Mouse (Mus musculus): ENCODE measurements at regions not wholly inside any gene's neighbourhood (a gene's known extent, or its start where the extent isn't known, plus 50 kb on each side); places are given as distances from the start of the nearest gene placed in this dataset.

- peak; percentile 3 for DNase-seq (ENCODE audit: low spot score)
Measured at GRCm38 (mm10) chr1:29405807-29406206, 625.8 kb upstream of the Gm597 start.

DNA sequence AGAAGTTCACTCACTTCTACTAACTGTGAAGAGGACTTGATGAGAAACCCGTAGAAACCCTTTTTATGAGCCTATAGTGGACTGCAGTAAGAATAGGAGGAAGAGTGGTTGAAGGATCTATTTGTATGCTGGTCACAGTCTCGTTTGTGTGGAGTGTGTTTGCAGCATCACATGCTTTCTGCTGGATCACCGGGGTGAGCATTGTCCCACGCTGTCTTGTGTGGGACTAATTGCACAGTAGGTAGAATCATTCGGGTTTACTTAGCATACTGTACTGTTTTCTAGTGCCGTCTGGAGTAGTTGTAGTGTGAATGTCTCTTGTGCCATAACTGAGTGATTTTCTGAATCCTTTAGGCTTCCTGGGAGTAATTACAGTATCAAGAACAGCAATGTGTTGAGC, 624.1 kb upstream of the Gm597 start:
- DNase-seq (ENCODE audit: low spot score), result no peak

DNA sequence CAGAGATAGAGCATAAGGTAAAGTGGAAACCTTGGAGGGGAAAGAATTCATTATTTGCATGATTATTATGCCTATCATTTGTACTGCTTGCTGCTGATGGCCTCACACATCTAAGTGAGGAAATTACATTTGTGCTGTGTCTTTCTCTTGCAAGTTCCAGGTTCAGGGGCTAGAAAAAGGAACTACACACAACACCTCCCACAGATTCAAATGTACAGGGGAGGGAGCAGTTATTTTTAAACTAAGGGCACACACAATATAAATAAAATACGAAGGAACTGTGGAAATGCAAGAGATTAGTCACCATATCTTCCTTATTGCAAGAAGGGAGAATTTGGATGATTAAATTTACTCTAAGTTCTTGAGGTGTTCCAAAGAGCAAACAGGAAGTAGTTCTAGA, 583.7 kb upstream of the Gm597 start:
- no peak for DNase-seq (ENCODE audit: low spot score)

GRCm38 (mm10) chr1:29341587-29341986, 561.5 kb upstream of the Gm597 start:
- DNase-seq (ENCODE audit: low spot score), result no peak

DNA sequence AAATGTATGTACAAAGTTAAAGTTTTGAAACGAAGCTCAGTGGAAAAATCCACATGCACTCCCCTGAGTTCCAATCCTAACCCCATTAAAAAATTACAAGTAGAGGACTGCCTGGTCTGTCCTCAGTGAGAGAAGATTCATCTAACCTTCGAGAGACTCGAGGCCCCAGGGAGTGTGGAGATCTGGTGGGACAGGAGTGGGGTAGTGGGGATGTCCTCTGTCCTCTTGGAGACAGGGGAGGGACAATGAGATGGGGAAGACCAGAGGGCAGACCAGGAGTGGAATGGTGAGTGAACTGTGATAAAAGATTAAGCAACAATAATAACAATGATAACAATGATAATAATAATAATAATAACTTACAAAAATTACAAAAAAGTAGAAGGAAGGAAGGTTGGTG, 560.9 kb upstream of the Gm597 start:
- DNase-seq (ENCODE audit: low spot score), result no peak

DNA sequence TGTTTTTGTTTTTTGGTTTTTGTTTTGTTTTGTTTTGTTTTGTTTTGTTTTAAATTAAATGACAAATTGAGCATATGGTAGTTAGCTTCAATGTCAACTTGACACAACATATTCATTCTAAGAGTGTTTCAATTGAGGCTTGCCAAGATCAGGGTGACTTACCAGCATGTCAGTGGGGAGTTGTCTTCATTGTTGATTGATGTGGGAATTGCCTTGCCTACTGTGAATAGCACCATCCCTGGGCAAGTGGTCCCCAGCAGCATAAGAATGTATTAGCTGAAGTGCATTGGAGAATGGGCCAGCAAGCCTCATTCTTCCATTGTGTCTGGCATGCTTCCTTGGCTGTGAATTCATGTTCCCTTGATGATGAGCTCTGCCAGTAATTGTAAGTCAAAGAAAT, 548.9 kb upstream of the Gm597 start:
- no peak for DNase-seq (ENCODE audit: low spot score)
